Mouse (Mus musculus) inflammation-experienced regulatory T-cells, adult 6 months (primary cell): ENCODE results near the gene Flvcr1. TPM values are rescaled to one million over a fixed set of nuclear protein-coding genes. Genes with fewer than 3 reads are reported as not detected.

Experiments
- ATAC-seq: one replicate; pipeline ENCODE4 v1.8.0; 2017
- polyA plus RNA-seq, 3 experiments: library from polyadenylated mRNA; unstranded; fragments of 100-300 nt; shearing (Covaris generic); gene quantifications; one replicate each; pipeline ENCODE4 v1.2.1; 2017

The Flvcr1 gene
- polyA plus RNA-seq, 3 experiments from 2014 or later = 5.9 to 10.2 (median 8.2) TPM

- no peak for ATAC-seq
These were observed 47.4 kb downstream of the Flvcr1 start for GRCm38 (mm10) chr1:190978511-190979073.

GRCm38 (mm10) chr1:190978001-190978400 is 48.0 kb downstream of the Flvcr1 start:
- ATAC-seq = no peak

GRCm38 (mm10) chr1:190976887-190977573 is 48.9 kb downstream of the Flvcr1 start:
- ATAC-seq = no peak

GRCm38 (mm10) chr1:190974833-190975232 is 51.1 kb downstream of the Flvcr1 start:
- no peak for ATAC-seq

- no peak for ATAC-seq
These were observed 51.8 kb downstream of the Flvcr1 start for GRCm38 (mm10) chr1:190974191-190974590.

GRCm38 (mm10) chr1:190972612-190973192 is 53.3 kb downstream of the Flvcr1 start:
- no peak for ATAC-seq

- no peak for ATAC-seq
These were observed 54.0 kb downstream of the Flvcr1 start for GRCm38 (mm10) chr1:190971708-190972610.

GRCm38 (mm10) chr1:190968010-190968409 is 57.9 kb downstream of the Flvcr1 start:
- ATAC-seq = no peak

GRCm38 (mm10) chr1:190964992-190965780 is 60.8 kb downstream of the Flvcr1 start:
- ATAC-seq = no peak

GRCm38 (mm10) chr1:190962760-190963159 is 63.2 kb downstream of the Flvcr1 start:
- no peak for ATAC-seq

- no peak for ATAC-seq
These were observed 67.1 kb downstream of the Flvcr1 start for GRCm38 (mm10) chr1:190958821-190959220.

Other genes starting within 250 kb of the Flvcr1 start
- 1 to 10 TPM; 4.7 to 8.8 (median 8.8) TPM for gene Rps6kc1, start 114.4 kb downstream of the Flvcr1 start, polyA plus RNA-seq
- 10 to 100 TPM; 49.9 to 55.6 (median 50.2) TPM for gene Angel2, start 101.0 kb downstream of the Flvcr1 start, polyA plus RNA-seq
- 1 to 10 TPM in 1 of 3 experiments, under 1 TPM in 2; 0.33 to 1.2 (median 0.59) TPM for gene Vash2, start 46.9 kb downstream of the Flvcr1 start, polyA plus RNA-seq
- gene Spata45, start 10.5 kb upstream of the Flvcr1 start, polyA plus RNA-seq = 1 to 10 TPM in 1 of 3 experiments, not detected in 2; 1.1 TPM
- gene Tatdn3, start 36.8 kb upstream of the Flvcr1 start, polyA plus RNA-seq = 10 to 100 TPM in 2 of 3 experiments, 1 to 10 TPM in 1; 5.3 to 14.7 (median 11.0) TPM
- gene Nsl1, start 36.9 kb upstream of the Flvcr1 start, polyA plus RNA-seq = 1 to 10 TPM; 1.1 to 7.4 (median 4.2) TPM
- 1 to 10 TPM in 1 of 3 experiments, not detected in 2; 1.4 TPM for gene Batf3, start 71.7 kb upstream of the Flvcr1 start, polyA plus RNA-seq
- not detected for gene Fam71a, start 138.7 kb upstream of the Flvcr1 start, polyA plus RNA-seq
- not detected for gene Atf3, start 191.9 kb upstream of the Flvcr1 start, polyA plus RNA-seq